Mouse (Mus musculus): ENCODE measurements around the gene Gm2115.
A peak's percentile ranks its signal among the peaks of the same experiment; 100 is the strongest.

Gm2115 gene

DNA sequence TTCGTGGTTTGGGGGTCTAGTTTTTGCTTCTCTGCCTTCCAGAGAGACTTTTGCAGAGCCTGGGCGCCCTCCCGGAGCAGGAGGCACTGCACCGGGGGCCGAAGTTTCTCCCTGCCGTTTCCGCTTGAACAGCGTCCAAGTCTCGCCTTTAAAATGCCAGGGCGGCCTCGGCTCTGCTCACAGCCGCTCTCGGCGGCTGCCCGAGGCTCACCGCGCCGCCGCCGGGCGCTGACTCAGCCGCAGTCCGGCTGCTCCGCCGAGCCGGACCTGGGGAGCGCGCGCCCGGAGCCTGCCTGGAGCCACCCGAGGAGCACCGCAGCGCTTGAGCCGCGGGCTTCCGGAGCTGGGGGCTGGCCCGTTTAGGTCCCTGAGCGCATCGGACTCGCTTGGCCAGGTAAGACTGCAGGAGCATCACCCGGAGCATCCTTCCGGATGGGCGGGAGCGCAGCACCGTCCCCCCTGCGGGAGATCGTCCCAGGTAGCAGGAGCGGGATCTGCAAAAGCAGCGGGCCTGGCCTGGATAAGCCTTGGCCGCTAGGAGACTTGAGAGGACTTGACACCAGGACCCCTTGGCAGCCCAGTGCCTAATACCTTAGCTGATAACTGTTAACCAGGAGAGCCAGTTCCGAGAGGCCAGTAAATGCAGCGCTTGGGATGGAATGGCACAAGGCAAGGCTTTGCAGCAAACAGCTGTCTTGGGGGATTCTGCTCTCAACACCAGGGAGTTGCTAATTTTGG is at the start of gene Gm2115:
Gm2115 (plus strand) TSS at position 159 of the 738 bp plus-strand sequence.
- peak; percentile 63 for DNase-seq

- DNase-seq = no peak
These were observed 45.0 kb upstream of the Gm2115 start for GRCm38 (mm10) chr7:84483447-84484407.

GRCm38 (mm10) chr7:84486485-84486884 is 42.3 kb upstream of the Gm2115 start:
- DNase-seq = no peak

- no peak for DNase-seq
These were observed 25.6 kb upstream of the Gm2115 start for GRCm38 (mm10) chr7:84503163-84503562.

DNA sequence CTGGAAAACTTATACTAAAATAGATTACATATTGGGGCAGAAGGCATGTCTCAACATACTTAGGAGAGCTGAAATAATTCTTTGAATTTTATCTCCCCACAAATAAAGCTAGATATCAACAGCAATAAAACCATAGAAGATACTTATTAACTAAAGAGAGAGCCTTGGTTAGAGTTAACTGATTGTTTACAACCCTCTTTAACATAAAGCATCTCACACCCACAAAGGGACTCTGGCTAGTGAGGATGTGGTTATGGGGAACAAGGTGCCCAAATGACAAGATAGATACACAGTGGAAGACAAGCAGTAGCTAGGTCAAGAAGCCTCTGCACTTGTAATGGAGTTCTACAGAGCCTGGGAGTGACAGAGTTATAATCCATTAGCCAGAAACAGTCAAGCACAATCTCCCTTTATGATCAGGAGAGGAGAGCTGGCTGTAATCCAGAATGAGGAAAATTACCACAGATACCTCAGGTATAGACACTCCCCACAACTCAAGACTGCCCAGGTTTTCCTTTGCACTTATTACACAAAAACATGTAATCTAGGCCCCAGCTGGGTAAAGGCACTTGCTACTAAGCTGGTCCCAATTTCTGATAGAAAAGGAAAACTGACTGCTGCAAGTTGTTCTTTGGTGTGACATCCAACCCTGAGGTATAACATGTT is 10.1 kb upstream of the Gm2115 start:
- DNase-seq = no peak

DNA sequence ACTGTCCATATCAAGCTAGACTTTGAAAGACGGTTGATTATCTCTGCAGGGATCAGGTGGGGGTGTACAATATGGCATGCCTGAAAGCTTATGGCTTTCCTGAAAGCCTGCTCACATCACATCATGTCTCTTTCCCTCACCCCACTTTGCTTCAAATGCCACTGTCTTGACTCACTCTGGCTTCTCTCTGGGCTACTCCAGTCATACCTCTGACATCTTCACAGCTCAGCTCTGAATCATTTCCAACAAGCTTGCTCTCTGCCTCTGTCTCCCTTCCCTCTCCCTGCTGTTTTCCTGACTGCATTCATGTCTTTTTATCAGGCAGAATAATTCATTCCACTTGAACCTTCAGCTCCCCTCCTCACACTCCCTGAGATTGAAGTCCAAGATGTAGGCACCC is 7.4 kb upstream of the Gm2115 start:
- no peak for DNase-seq

GRCm38 (mm10) chr7:84522426-84522825 is 6.3 kb upstream of the Gm2115 start:
- DNase-seq = peak; percentile 60

GRCm38 (mm10) chr7:84526171-84526570 is 2.6 kb upstream of the Gm2115 start:
- no peak for DNase-seq

GRCm38 (mm10) chr7:84532795-84533194 is 4.0 kb downstream of the Gm2115 start:
- DNase-seq = no peak

DNA sequence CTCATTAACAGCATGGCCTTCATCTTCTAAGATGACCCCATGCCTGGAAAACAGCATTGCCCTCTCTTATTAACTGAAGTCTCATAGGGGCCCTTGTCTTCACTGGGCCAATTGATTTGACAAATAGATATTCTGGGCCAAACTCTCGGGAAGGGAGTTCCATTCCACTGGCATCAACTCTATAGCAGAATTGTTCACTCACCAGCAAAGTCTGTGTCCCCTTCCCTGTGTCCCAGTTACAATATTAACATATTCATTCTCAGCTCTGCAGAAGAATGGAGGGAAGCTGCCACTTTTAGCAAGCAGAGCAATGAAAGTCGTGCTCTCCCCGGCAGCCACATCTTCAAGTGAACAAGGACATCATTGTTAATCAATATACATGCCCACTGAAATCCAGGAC is 5.9 kb downstream of the Gm2115 start:
- no peak for DNase-seq

DNA sequence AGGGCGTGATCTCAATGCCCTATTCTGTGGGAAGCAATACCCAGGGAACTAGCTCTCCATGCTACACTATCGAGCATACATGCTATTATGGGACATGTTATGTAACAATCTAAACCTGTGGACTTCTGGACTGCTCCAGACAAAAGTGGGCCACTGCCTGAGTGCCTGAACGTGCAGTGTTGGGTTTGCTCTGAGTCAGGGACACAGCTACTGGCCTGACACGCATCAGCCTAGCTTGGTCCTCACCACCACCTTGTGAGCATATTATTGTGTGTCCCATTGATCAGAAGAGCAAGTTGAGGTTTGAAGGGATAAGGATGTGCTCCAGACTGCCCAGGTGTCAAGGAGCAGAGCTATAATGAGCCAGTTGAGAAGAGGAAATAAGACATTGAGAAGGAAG is 16.2 kb downstream of the Gm2115 start:
- no peak for DNase-seq

DNA sequence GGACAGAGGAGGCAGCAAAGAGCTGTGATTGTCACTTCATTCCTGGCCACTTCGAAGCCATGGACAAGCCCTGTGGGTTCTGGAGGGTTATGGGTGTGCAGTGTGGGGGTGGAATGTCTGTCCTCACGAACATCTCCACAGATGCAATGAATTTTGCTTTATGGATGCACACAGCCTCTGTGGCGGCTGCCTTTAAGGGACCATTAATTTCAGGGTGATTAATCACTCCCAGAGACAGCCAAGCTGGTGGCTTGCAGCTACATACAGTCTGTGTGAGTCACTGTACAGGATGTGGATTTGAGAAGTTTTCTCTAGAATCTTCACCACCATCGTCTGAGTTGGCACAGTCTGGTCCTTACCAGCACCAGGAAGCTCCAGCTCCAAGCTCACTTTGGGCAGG is 17.9 kb downstream of the Gm2115 start:
- DNase-seq = no peak

- DNase-seq = no peak
These were observed 22.7 kb downstream of the Gm2115 start for GRCm38 (mm10) chr7:84551472-84551871.

DNA sequence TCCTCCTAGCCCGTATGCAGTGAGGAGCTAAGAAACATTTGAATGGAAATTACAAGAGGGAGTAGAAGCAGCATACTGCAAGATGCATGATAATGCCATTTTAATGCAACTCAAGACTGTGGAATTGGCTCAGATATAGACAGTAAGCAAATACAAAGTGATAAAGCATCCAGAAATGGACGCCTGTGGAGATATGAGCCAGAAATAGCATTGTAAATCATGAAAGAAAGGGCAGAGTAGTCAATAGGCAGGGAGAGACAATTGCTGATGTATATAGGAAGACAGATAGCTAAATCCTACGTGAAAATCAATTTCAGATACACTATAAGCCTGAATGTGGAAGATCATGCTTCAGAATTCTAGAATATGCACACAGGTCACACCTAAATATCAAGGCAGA is 26.5 kb downstream of the Gm2115 start:
- no peak for DNase-seq

- no peak for DNase-seq
These were observed 28.6 kb downstream of the Gm2115 start for GRCm38 (mm10) chr7:84557332-84557731.

DNA sequence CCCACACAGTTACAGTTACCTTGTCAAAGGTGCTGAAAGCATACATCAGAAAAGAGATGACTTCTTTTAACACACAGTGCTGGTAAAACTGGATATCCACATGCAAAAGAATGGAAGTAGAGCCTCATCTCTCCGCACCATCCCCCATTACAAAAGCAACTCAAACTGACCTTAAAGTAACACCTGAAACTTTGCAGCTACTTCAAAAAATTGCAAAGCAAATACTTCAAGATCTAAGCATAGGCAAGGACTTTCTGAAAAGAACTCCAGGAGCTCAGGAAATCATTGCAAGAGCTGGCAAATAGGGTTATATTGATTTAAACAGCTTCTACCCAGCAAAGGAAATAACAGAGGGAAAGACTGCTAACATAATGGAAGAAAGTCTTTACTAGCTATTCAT is 31.7 kb downstream of the Gm2115 start:
- peak; percentile 9 for DNase-seq

- no peak for DNase-seq
These were observed 35.5 kb downstream of the Gm2115 start for GRCm38 (mm10) chr7:84564236-84564635.

DNA sequence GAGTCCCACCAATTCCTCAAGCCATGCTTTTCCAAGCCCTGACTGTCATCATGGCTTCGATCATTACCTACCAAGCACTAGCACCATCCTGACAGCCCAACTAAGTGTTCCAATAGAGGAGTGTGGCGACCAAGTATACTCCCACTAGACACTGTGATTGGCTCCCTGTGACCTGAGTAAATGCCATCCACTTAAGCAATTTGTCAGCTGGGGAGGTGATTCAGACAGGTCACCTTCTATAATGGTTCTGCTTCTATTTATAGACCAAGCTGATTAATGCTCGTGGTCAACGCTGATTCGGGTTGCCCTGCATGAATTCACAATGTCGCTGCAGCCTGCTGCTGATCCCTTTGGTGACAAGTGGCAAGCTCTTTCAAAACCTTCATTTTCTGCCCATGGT is 37.4 kb downstream of the Gm2115 start:
- no peak for DNase-seq

DNA sequence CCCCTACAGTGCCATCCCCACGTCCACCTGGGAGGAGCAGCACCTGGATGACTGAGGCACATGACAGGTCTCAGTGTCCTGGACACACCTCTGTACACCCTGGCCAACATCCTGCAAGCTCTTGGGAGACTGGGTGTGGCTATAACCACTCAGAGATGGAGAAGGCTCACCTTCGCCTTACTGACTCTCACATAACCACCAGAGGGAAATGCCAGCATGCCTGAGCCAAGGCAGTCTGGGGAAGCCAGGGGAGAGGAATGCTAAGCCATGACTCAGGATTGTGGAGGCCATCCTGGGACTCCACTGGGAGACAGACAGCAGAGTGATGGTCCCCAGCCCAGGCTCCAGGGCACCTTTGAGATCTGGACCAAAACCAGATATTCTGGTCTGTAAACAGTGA is 48.3 kb downstream of the Gm2115 start:
- DNase-seq = no peak

DNA sequence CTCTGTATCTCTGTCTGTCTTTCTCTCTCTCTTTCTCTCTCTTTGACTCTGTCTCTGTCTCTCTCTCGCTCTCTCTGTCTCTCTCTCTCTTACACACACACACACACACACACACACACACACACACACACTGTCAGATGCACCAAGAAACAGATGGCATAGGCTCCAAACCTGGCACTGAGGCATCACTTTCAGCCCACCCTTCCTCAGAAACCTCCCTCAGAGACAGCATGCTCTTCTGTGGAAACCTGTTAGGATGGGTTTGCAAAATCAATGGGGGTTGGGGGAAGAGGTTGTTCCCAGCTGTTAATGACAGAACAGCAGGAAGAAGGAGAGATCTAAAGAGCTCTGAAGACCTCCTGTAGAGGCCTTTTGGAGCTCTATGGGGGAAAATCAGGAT is 50.1 kb downstream of the Gm2115 start:
- no peak for DNase-seq

GRCm38 (mm10) chr7:84579769-84580168 is 51.0 kb downstream of the Gm2115 start:
- DNase-seq = no peak

DNA sequence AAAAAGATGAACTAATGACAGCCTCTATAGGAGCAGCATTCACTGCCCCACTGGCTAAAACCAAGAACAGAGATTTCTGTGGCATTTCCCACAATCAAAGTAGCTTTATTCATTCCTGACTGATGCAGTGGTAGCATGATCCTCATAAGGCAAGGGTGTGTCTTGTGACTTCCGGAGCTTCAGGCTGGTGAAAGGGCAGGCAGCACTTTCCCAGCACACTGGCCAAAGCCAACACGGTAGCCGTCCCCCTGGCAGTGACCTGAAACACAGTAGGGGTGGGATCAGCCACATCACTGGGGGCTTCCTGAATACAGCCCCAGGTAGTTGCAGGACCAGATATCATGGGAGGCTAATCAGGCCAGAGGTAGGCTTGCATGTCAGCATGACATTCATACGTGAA is 56.3 kb downstream of the Gm2115 start:
- DNase-seq = no peak

GRCm38 (mm10) chr7:84586360-84587100 is 57.8 kb downstream of the Gm2115 start:
- DNase-seq = no peak

Data from lung, postnatal 10 days (tissue).